Mouse (Mus musculus): Measurements from ENCODE around the gene Kif3a. TPM values are rescaled to one million over a fixed set of nuclear protein-coding genes. Genes with fewer than 3 reads are reported as not detected.
A peak's percentile ranks its signal among the peaks of the same experiment; 100 is the strongest.

The Kif3a gene
- total RNA-seq, 4 experiments from 2014 or later = 115 to 156 (median 130) TPM

GRCm38 (mm10) chr11:53616748-53617558 lies 49.8 kb downstream of the Kif3a start:
- no peak for DNase-seq (ENCODE audit: low spot score in 2 of 2)

GRCm38 (mm10) chr11:53617562-53618109 lies 50.5 kb downstream of the Kif3a start:
- DNase-seq (ENCODE audit: low spot score in 2 of 2) = no peak

- DNase-seq (ENCODE audit: low spot score in 2 of 2) = no peak
Measured at GRCm38 (mm10) chr11:53618619-53619198, 51.5 kb downstream of the Kif3a start, which contains the start of gene Il4. Il4 (minus strand) TSS chr11:53618669.

GRCm38 (mm10) chr11:53619428-53619827 lies 52.2 kb downstream of the Kif3a start:
- DNase-seq (ENCODE audit: low spot score in 2 of 2) = no peak

GRCm38 (mm10) chr11:53620094-53620493 lies 52.9 kb downstream of the Kif3a start:
- no peak for DNase-seq (ENCODE audit: low spot score in 2 of 2)

GRCm38 (mm10) chr11:53621582-53622439 lies 54.6 kb downstream of the Kif3a start:
- DNase-seq (ENCODE audit: low spot score in 2 of 2) = no peak

GRCm38 (mm10) chr11:53622440-53622806 lies 55.2 kb downstream of the Kif3a start:
- DNase-seq (ENCODE audit: low spot score in 2 of 2) = no peak

- DNase-seq (ENCODE audit: low spot score in 2 of 2) = no peak
Measured at GRCm38 (mm10) chr11:53623573-53623972, 56.4 kb downstream of the Kif3a start.

- no peak for DNase-seq (ENCODE audit: low spot score in 2 of 2)
Measured at GRCm38 (mm10) chr11:53624124-53624523, 56.9 kb downstream of the Kif3a start.

- DNase-seq (ENCODE audit: low spot score in 2 of 2) = no peak
Measured at GRCm38 (mm10) chr11:53626802-53627373, 59.7 kb downstream of the Kif3a start.

- DNase-seq (ENCODE audit: low spot score in 2 of 2) = peak; percentile 59 to 85
Measured at GRCm38 (mm10) chr11:53627859-53628258, 60.7 kb downstream of the Kif3a start.

GRCm38 (mm10) chr11:53632122-53632733 lies 65.0 kb downstream of the Kif3a start:
- no peak for DNase-seq (ENCODE audit: low spot score in 2 of 2)

- no peak for DNase-seq (ENCODE audit: low spot score in 2 of 2)
Measured at GRCm38 (mm10) chr11:53633644-53634043, 66.5 kb downstream of the Kif3a start.

- no peak for DNase-seq (ENCODE audit: low spot score in 2 of 2)
Measured at GRCm38 (mm10) chr11:53634556-53634955, 67.4 kb downstream of the Kif3a start, which contains the start of gene Il13. Il13 (minus strand) TSS chr11:53634702.

- DNase-seq (ENCODE audit: low spot score in 2 of 2) = no peak
Measured at GRCm38 (mm10) chr11:53635590-53636182, 68.5 kb downstream of the Kif3a start.

GRCm38 (mm10) chr11:53636183-53636646 lies 69.0 kb downstream of the Kif3a start:
- DNase-seq (ENCODE audit: low spot score in 2 of 2) = no peak

- DNase-seq (ENCODE audit: low spot score in 2 of 2) = no peak
Measured at GRCm38 (mm10) chr11:53637046-53637802, 70.0 kb downstream of the Kif3a start.

GRCm38 (mm10) chr11:53637803-53638260 lies 70.7 kb downstream of the Kif3a start:
- no peak for DNase-seq (ENCODE audit: low spot score in 2 of 2)

- DNase-seq (ENCODE audit: low spot score in 2 of 2) = no peak
Measured at GRCm38 (mm10) chr11:53642744-53643279, 75.6 kb downstream of the Kif3a start.

All from layer of hippocampus, adult 8-10 months (tissue).